10 mouse cellular contexts compared by ENCODE assay signal in the genomic region with DNA sequence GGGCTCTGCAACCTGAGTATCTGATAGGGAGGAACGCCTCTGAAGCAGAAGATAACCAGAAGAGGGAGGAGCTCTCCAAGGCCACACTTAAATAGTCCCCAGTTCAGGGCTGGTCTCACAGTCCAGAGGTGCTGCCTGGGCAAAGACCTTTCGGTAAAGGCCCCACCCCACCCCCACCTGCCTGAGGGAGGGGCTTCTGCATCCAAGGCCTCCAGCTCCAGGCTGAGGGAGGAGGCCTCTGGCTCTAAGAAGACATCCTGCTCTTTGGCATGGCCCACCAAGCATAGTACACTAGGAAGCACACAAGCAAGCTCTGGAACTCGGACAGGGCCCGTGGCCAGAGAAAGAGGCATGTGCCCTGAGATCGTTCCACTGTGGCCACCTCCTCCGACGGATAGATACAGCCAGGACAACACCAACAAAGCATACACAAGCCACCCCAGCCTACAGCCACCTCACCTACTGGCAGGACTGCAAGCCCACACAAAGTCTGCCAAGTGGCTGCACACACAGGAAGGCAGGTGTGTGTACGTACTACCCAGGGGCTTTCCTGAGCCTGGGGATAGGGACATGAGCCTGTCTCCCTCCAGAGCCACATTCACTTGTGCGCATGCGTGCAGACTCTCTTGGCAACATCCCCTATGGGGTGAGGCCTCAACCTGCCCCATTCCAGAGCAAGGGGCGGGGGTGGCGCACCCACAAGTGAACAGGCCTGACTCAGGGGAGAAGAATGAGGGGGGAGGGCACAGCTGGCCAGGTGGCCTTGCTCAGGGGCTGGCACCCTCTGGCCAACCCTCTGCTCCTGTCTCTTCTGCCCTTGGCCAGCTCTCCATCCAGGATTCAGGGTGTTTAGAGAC. TPM values are rescaled to one million over a fixed set of nuclear protein-coding genes. Genes with fewer than 3 reads are reported as not detected.
DNase-seq lines count a peak whose midpoint lies in the region; ATAC-seq and TF ChIP-seq lines count a peak whose summit lies in the region.
"Had no signal": no experiment of that assay in that cellular context is flagged by ENCODE, and none has a peak within 500 bp of the region (broad histone marks: within the 10 kb centered on the region; RNA-seq: fewer than 3 reads in every experiment).

No protein-coding gene starts in this region.

- H3K9ac ChIP-seq in lung, embryonic 16.5 days (ENCODE audit: low read length) = peak overlapping the region; percentile 40
- H3K9ac ChIP-seq in forebrain, embryonic 11.5 days (ENCODE audit: low read length) = no peak overlapping the region

- intact Hi-C loops in heart, postnatal 36 days (cut with DNase I) = no loop called here

- 53% methylated on average over 12 of the region's 12 CpGs for WGBS in lung, embryonic 16.5 days
- WGBS in forebrain, embryonic 11.5 days = 73% methylated on average over 12 of the region's 12 CpGs

- no peaks in the 10 kb centered on the region for H3K9me3 ChIP-seq in lung, embryonic 16.5 days (ENCODE audit: control insufficient read depth, low read length)
- no peaks in the 10 kb centered on the region for H3K9me3 ChIP-seq in forebrain, embryonic 11.5 days (ENCODE audit: control insufficient read depth, low read length)

- H3K79me3 ChIP-seq in C2C12 (ENCODE audit: low read depth) = peaks cover 77% of the 10 kb centered on the region

- peaks cover 100% of the 10 kb centered on the region for H3K79me2 ChIP-seq in C2C12 (ENCODE audit: control insufficient read depth, insufficient read depth)

- no peak overlapping the region for H3ac ChIP-seq in C2C12 (ENCODE audit: control insufficient read depth, insufficient read length, low read depth)

- peaks cover 15% of the 10 kb centered on the region for H3K36me3 ChIP-seq in C2C12 (ENCODE audit: control insufficient read depth, insufficient read depth)
- no peaks in the 10 kb centered on the region for H3K36me3 ChIP-seq in lung, embryonic 16.5 days (ENCODE audit: control insufficient read depth, insufficient read depth, low read length)
- no peaks in the 10 kb centered on the region for H3K36me3 ChIP-seq in forebrain, embryonic 11.5 days (ENCODE audit: control insufficient read depth, insufficient read depth, low read length)

- H3K4me3 ChIP-seq in C2C12 (ENCODE audit: insufficient read depth, poor library complexity, severe bottlenecking) = no peak overlapping the region
- no peak overlapping the region for H3K4me3 ChIP-seq in lung, embryonic 16.5 days (ENCODE audit: low read length)
- H3K4me3 ChIP-seq in forebrain, embryonic 11.5 days (ENCODE audit: low read depth, low read length) = no peak overlapping the region
- H3K4me3 ChIP-seq: heart, adult 2 months had no signal

- peak; percentile 79 for ATAC-seq in lung, embryonic 16.5 days (ENCODE audit: low read depth)
- no peak for ATAC-seq in forebrain, embryonic 11.5 days (replicated peaks; ENCODE audit: low FRiP score)

- H3K27ac ChIP-seq in lung, embryonic 16.5 days (ENCODE audit: low read length) = peak overlapping the region; percentile 63
- no peak overlapping the region for H3K27ac ChIP-seq in forebrain, embryonic 11.5 days (ENCODE audit: low read depth, low read length)
- H3K27ac ChIP-seq: heart, adult 2 months had no signal

- TF ChIP-seq CTCF in C2C12 (IDR thresholded peaks at IDR 0.05; ENCODE audit: control insufficient read depth, insufficient read depth, insufficient read length) = no peak

- H3K4me1 ChIP-seq in lung, embryonic 16.5 days (replicated peaks; ENCODE audit: control insufficient read depth, insufficient read depth, low read length) = peaks cover 49% of the 10 kb centered on the region
- H3K4me1 ChIP-seq in forebrain, embryonic 11.5 days (replicated peaks; ENCODE audit: control insufficient read depth, insufficient read depth, low read length) = peaks cover 10% of the 10 kb centered on the region; the same call in 1 of the 2 replicates

- DNase-seq in NIH3T3 (ENCODE audit: low read depth) = peak; percentile 41
- DNase-seq in kidney, adult 9 months = peak; percentile 69
- no peak for DNase-seq in gastrocnemius, adult 18-20 months (ENCODE audit: low spot score)
- DNase-seq in forebrain, embryonic 11.5 days (ENCODE audit: low spot score) = no peak
- DNase-seq in heart, postnatal 36 days = no peak
- DNase-seq in right cerebral cortex, postnatal 4 days = no peak

- H3K4me2 ChIP-seq in lung, embryonic 16.5 days (ENCODE audit: low read depth, low read length) = peak overlapping the region; percentile 27; the same call in 1 of the 2 replicates
- no peak overlapping the region for H3K4me2 ChIP-seq in forebrain, embryonic 11.5 days (ENCODE audit: low read depth, low read length, severe bottlenecking)

- no peaks in the 10 kb centered on the region for H3K27me3 ChIP-seq in C2C12 (ENCODE audit: control insufficient read depth, insufficient read depth, insufficient read length)
- no peaks in the 10 kb centered on the region for H3K27me3 ChIP-seq in lung, embryonic 16.5 days (ENCODE audit: control insufficient read depth, insufficient read depth, low read depth, low read length)
- no peaks in the 10 kb centered on the region for H3K27me3 ChIP-seq in forebrain, embryonic 11.5 days (ENCODE audit: control insufficient read depth, insufficient read depth, low read length)

TF ChIP-seq in C2C12, 6 proteins besides CTCF, POLR2A, EP300 and RAD21:
- TF ChIP-seq MYOG (IDR thresholded peaks at IDR 0.05; ENCODE audit: control insufficient read depth, extremely low read depth, insufficient read length) (no peak), CEBPB (IDR thresholded peaks at IDR 0.05; ENCODE audit: low read depth) (no peak), USF1 (IDR thresholded peaks at IDR 0.05; ENCODE audit: low read depth) (no peak), MAX (IDR thresholded peaks at IDR 0.05) (peak; percentile 11), MYOD1 (IDR thresholded peaks at IDR 0.05; ENCODE audit: control insufficient read depth, insufficient read length, low read depth) (peak; percentile 71), FOSL1 (IDR thresholded peaks at IDR 0.05; ENCODE audit: insufficient read depth, low read length, poor library complexity, severe bottlenecking) (no peak)

RNA-seq across cellular contexts. Expression of a gene that starts 29.4 kb away (rescaled TPM):
- polyA plus RNA-seq in C2C12 (2012; fragmentation: generic; extraction: Trizol) = 30.1 TPM
- polyA plus RNA-seq in lung, embryonic 16.5 days (2015; fragmentation: Nextera tagmentation; extraction: Ambion mirVana) = 3.4 and 3.8 TPM in 2 replicates
- 1 to 10 TPM; 1.4 to 1.8 TPM for total RNA-seq in gastrocnemius, adult 18-20 months (2021)
- 4.7 and 4.8 TPM in 2 replicates for polyA plus RNA-seq in forebrain, embryonic 11.5 days (2014; fragmentation: Nextera tagmentation; extraction: Ambion mirVana)
- 1 to 10 TPM; 3.5 to 3.6 TPM for total RNA-seq in heart, postnatal 36 days (2021)

RNA-seq across cellular contexts. Expression of a gene that starts 42.3 kb away (rescaled TPM):
- 105 TPM for polyA plus RNA-seq in C2C12 (2012; fragmentation: generic; extraction: Trizol)
- polyA plus RNA-seq in lung, embryonic 16.5 days (2015; fragmentation: Nextera tagmentation; extraction: Ambion mirVana) = 58.5 and 61.2 TPM in 2 replicates
- total RNA-seq in gastrocnemius, adult 18-20 months (2021) = 10 to 100 TPM; 38.8 to 39.5 TPM
- polyA plus RNA-seq in forebrain, embryonic 11.5 days (2014; fragmentation: Nextera tagmentation; extraction: Ambion mirVana) = 113 and 118 TPM in 2 replicates
- 10 to 100 TPM; 26.3 to 31.0 TPM for total RNA-seq in heart, postnatal 36 days (2021)

RNA-seq across cellular contexts. Expression of a gene that starts 42.3 kb away (rescaled TPM):
- 8.1 TPM for polyA plus RNA-seq in C2C12 (2012; fragmentation: generic; extraction: Trizol)
- polyA plus RNA-seq in lung, embryonic 16.5 days (2015; fragmentation: Nextera tagmentation; extraction: Ambion mirVana) = 15.4 and 15.8 TPM in 2 replicates
- total RNA-seq in gastrocnemius, adult 18-20 months (2021) = 1 to 10 TPM; 2.9 to 4.1 TPM
- 25.4 and 30.7 TPM in 2 replicates for polyA plus RNA-seq in forebrain, embryonic 11.5 days (2014; fragmentation: Nextera tagmentation; extraction: Ambion mirVana)
- total RNA-seq in heart, postnatal 36 days (2021) = 10 to 100 TPM; 11.3 to 15.7 TPM

RNA-seq across cellular contexts. Expression of a gene that starts 55.6 kb away (rescaled TPM):
- polyA plus RNA-seq in C2C12 (2012; fragmentation: generic; extraction: Trizol) = 15.0 TPM
- 0.50 and 0.75 TPM in 2 replicates for polyA plus RNA-seq in lung, embryonic 16.5 days (2015; fragmentation: Nextera tagmentation; extraction: Ambion mirVana)
- total RNA-seq in gastrocnemius, adult 18-20 months (2021) = 10 to 100 TPM; 49.2 to 49.5 TPM
- 0.37 and 0.57 TPM in 2 replicates for polyA plus RNA-seq in forebrain, embryonic 11.5 days (2014; fragmentation: Nextera tagmentation; extraction: Ambion mirVana)
- 10 to 100 TPM; 15.8 to 17.1 TPM for total RNA-seq in heart, postnatal 36 days (2021)
- total RNA-seq: monocyte, adult 5-6 weeks had no signal

Comparison
In these comparisons a context has a peak if more than half of its experiments do, and no peak if none do; other contexts are left out.
1. DNase-seq: peak in NIH3T3 (single experiment) and kidney, adult 9 months (single experiment); none in gastrocnemius, adult 18-20 months (single experiment), forebrain, embryonic 11.5 days (single experiment), heart, postnatal 36 days (0 of 2) and right cerebral cortex, postnatal 4 days (single experiment).